Mouse (Mus musculus): ENCODE measurements around the gene Lhx9. TPM values are rescaled to one million over a fixed set of nuclear protein-coding genes. Genes with fewer than 3 reads are reported as not detected.

Lhx9 gene
- total and polyA plus RNA-seq, 2 experiments from 2014 or later: 12.0 to 15.5 TPM

GRCm38 (mm10) chr1:138784019-138784418 lies 64.4 kb downstream of the Lhx9 start:
- Histone ChIP-seq H3K9ac (replicated peaks; ENCODE audit: low read length) (no peak overlapping the region), H3K9me3 (ENCODE audit: low read length) (no peaks in the 10 kb centered on the region), H3K4me1 (ENCODE audit: insufficient read depth, low read length) (no peaks in the 10 kb centered on the region), H3K4me3 (ENCODE audit: low read length) (no peak overlapping the region), H3K27ac (no peak overlapping the region), H3K4me2 (ENCODE audit: low read depth, low read length) (no peak overlapping the region), H3K27me3 (ENCODE audit: insufficient read depth, low read length) (no peaks in the 10 kb centered on the region), H3K36me3 (ENCODE audit: insufficient read depth, low read length) (no peaks in the 10 kb centered on the region)
- WGBS: 78% methylated on average over 5 of the region's 5 CpGs
- DNase-seq (ENCODE audit: low spot score) (no peak), ATAC-seq (no peak)
- no peak for TF ChIP-seq CTCF (IDR thresholded peaks at IDR 0.05; ENCODE audit: low read depth)

Other genes with a start within 250 kb of the Lhx9 start
- gene Nek7, start 228.4 kb downstream of the Lhx9 start, total RNA-seq (2014; rRNA removed): 8.2 and 8.8 TPM in 2 replicates
- gene Nek7, start 228.4 kb downstream of the Lhx9 start, polyA plus RNA-seq (2015; fragmentation: Nextera tagmentation; extraction: Ambion mirVana): 16.3 and 16.5 TPM in 2 replicates
- gene 2310009B15Rik, start 8.3 kb upstream of the Lhx9 start, total RNA-seq (2014; rRNA removed): 29.1 and 32.7 TPM in 2 replicates
- gene 2310009B15Rik, start 8.3 kb upstream of the Lhx9 start, polyA plus RNA-seq (2015; fragmentation: Nextera tagmentation; extraction: Ambion mirVana): 45.0 and 45.6 TPM in 2 replicates
- gene Dennd1b, start 114.9 kb upstream of the Lhx9 start, total RNA-seq (2014; rRNA removed): 25.4 and 30.9 TPM in 2 replicates
- 8.3 and 9.5 TPM in 2 replicates for gene Dennd1b, start 114.9 kb upstream of the Lhx9 start, polyA plus RNA-seq (2015; fragmentation: Nextera tagmentation; extraction: Ambion mirVana)

Measured in hindbrain, postnatal 0 days (tissue).